Mouse (Mus musculus): Measurements from ENCODE around the gene Cdk19. TPM values are rescaled to one million over a fixed set of nuclear protein-coding genes. Genes with fewer than 3 reads are reported as not detected.

Gene Cdk19
- polyA plus RNA-seq (2014; fragmentation: Illumina TruSeq; extraction: RNeasy Lipid Tissue Mini Kit (QIAGEN cat#74804); ENCODE audit: low replicate concordance): 12.4 TPM

GRCm38 (mm10) chr10:40339351-40339964 is at the start of gene Cdk19:
Cdk19 (plus strand) TSS chr10:40339564.

GRCm38 (mm10) chr10:40302140-40302985 is 37.0 kb upstream of the Cdk19 start, which contains the start of gene Amd1:
Amd1 (minus strand) TSS chr10:40302186.

Other genes with a start within 250 kb of the Cdk19 start
- 208 TPM for gene Slc16a10, start 197.3 kb upstream of the Cdk19 start, polyA plus RNA-seq (2014; fragmentation: Illumina TruSeq; extraction: RNeasy Lipid Tissue Mini Kit (QIAGEN cat#74804); ENCODE audit: low replicate concordance)
- 57.5 TPM for gene Rpf2, start 92.5 kb upstream of the Cdk19 start, polyA plus RNA-seq (2014; fragmentation: Illumina TruSeq; extraction: RNeasy Lipid Tissue Mini Kit (QIAGEN cat#74804); ENCODE audit: low replicate concordance)
- 53.8 TPM for gene Gtf3c6, start 81.5 kb upstream of the Cdk19 start, polyA plus RNA-seq (2014; fragmentation: Illumina TruSeq; extraction: RNeasy Lipid Tissue Mini Kit (QIAGEN cat#74804); ENCODE audit: low replicate concordance)
- 90.3 TPM for gene Amd1, start 37.4 kb upstream of the Cdk19 start, polyA plus RNA-seq (2014; fragmentation: Illumina TruSeq; extraction: RNeasy Lipid Tissue Mini Kit (QIAGEN cat#74804); ENCODE audit: low replicate concordance)
- gene Slc22a16, start 230.8 kb downstream of the Cdk19 start, polyA plus RNA-seq (2014; fragmentation: Illumina TruSeq; extraction: RNeasy Lipid Tissue Mini Kit (QIAGEN cat#74804); ENCODE audit: low replicate concordance): not detected

Data from small intestine, adult 10 weeks (tissue).